Mouse (Mus musculus) E14TG2a.4 (cell line): ENCODE data around the gene Bcar3.

ENCODE experiments used
- CTCF ChIP-seq: conservative IDR thresholded peaks from 2 replicates; pipeline ENCODE4 v1.5.1; 2014; ENCODE audit warnings: low read length
- NANOG ChIP-seq: IDR thresholded peaks from 2 replicates; pipeline ENCODE4 v1.6.1; 2014; ENCODE audit warnings: borderline replicate concordance, low read length, mixed read lengths
- POU5F1 ChIP-seq: IDR thresholded peaks from 2 replicates; pipeline ENCODE4 v1.6.1; 2014; ENCODE audit warnings: low read length, borderline replicate concordance

DNA sequence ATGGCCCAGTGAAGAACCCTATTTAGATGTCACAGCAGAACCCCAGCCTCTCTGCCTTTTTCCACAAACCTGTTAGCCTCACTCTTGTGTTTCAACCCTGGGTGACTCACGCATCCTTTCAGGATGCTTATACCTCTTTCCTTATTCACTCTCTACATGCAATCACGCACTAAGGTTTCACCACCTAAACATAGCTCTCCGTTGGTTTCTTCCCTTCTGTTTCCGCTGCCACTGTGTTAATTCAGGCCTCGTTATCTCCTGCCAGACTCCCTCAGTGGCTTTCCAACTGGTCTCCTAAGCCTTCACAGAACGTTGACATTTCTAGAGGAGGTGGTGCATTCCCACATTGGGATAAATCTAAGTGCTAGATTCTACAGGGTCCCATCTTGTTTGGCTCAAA is 196.6 kb downstream of the Bcar3 start:
- TF ChIP-seq CTCF: no peak
- no peak for TF ChIP-seq NANOG
- no peak for TF ChIP-seq POU5F1
